20 mouse cellular contexts compared by ENCODE assay signal in genomic region chr9:105719367-105719766, GRCm38 (mm10).
A peak's percentile ranks its signal among the peaks of the same experiment; 100 is the strongest.
DNase-seq lines count a peak whose midpoint lies in the region; ATAC-seq lines count a peak whose summit lies in the region.
"Had no signal": no experiment of that assay in that cellular context is flagged by ENCODE, and none has a peak within 500 bp of the region (broad histone marks: within the 10 kb centered on the region; RNA-seq: fewer than 3 reads in every experiment).

No protein-coding gene starts in this region.

- no peaks in the 10 kb centered on the region for H3K36me3 ChIP-seq in limb, embryonic 11.5 days (ENCODE audit: control insufficient read depth, insufficient read depth, low read length)
- H3K36me3 ChIP-seq in limb, embryonic 10.5 days: no peaks in the 10 kb centered on the region
- H3K36me3 ChIP-seq in embryonic facial prominence, embryonic 11.5 days (replicated peaks; ENCODE audit: control insufficient read depth, insufficient read depth, low read depth, low read length): no peaks in the 10 kb centered on the region
- H3K36me3 ChIP-seq in embryonic facial prominence, embryonic 15.5 days: no peaks in the 10 kb centered on the region
- H3K36me3 ChIP-seq in limb, embryonic 15.5 days: no peaks in the 10 kb centered on the region
- H3K36me3 ChIP-seq: forebrain, embryonic 15.5 days; heart, embryonic 12.5 days had no signal

- no peak overlapping the region for H3K4me3 ChIP-seq in limb, embryonic 11.5 days (ENCODE audit: low read depth, low read length)
- H3K4me3 ChIP-seq in limb, embryonic 10.5 days: no peak overlapping the region
- no peak overlapping the region for H3K4me3 ChIP-seq in embryonic facial prominence, embryonic 11.5 days (ENCODE audit: low read depth, low read length)
- no peak overlapping the region for H3K4me3 ChIP-seq in embryonic facial prominence, embryonic 15.5 days (replicated peaks)
- no peak overlapping the region for H3K4me3 ChIP-seq in limb, embryonic 15.5 days
- H3K4me3 ChIP-seq: forebrain, embryonic 15.5 days; heart, embryonic 12.5 days had no signal

- peak; percentile 25 for DNase-seq in limb, embryonic 11.5 days (ENCODE audit: low spot score)
- no peak for DNase-seq in limb, embryonic 10.5 days (ENCODE audit: low spot score)
- DNase-seq in embryonic facial prominence, embryonic 11.5 days (ENCODE audit: low spot score): peak; percentile 80
- DNase-seq in T-cell, adult 2 months (ENCODE audit: low spot score): no peak
- DNase-seq in right cerebral cortex, adult 18-20 months: no peak
- no peak for DNase-seq in frontal cortex, postnatal 10 days (ENCODE audit: low spot score in 2 of 2)
- DNase-seq: adrenal gland, adult 8-10 months; adrenal gland, postnatal 36 days; cerebellum, adult 11 months; cerebellum, adult 8-10 months; cerebellum, postnatal 14 days; gastrocnemius, postnatal 14 days; heart, postnatal 36 days; kidney, adult 11 months; kidney, adult 9 months had no signal

- ATAC-seq in limb, embryonic 11.5 days (ENCODE audit: insufficient number of reproducible peaks, low FRiP score, low TSS enrichment, low read depth): no peak
- 0 out of 2 replicates have a peak, but pooled peaks have one; percentile 59 for ATAC-seq in embryonic facial prominence, embryonic 11.5 days (replicated peaks; ENCODE audit: insufficient number of reproducible peaks, low FRiP score, low TSS enrichment, low read depth)
- ATAC-seq in embryonic facial prominence, embryonic 15.5 days (ENCODE audit: insufficient number of reproducible peaks, low FRiP score, low TSS enrichment, low read depth): no peak; the same call in 1 of the 2 replicates
- no peak for ATAC-seq in limb, embryonic 15.5 days (ENCODE audit: insufficient number of reproducible peaks, low FRiP score, low TSS enrichment, low read depth)
- ATAC-seq: forebrain, embryonic 15.5 days; hindbrain, embryonic 16.5 days had no signal

- H3K9ac ChIP-seq in limb, embryonic 11.5 days (ENCODE audit: low read length): no peak overlapping the region
- no peak overlapping the region for H3K9ac ChIP-seq in embryonic facial prominence, embryonic 11.5 days (replicated peaks; ENCODE audit: low read length)
- no peak overlapping the region for H3K9ac ChIP-seq in embryonic facial prominence, embryonic 15.5 days
- H3K9ac ChIP-seq in limb, embryonic 15.5 days: no peak overlapping the region
- H3K9ac ChIP-seq: forebrain, embryonic 15.5 days; heart, embryonic 12.5 days had no signal

- H3K27me3 ChIP-seq in limb, embryonic 11.5 days (ENCODE audit: control insufficient read depth, insufficient read depth, low read length): no peaks in the 10 kb centered on the region
- no peaks in the 10 kb centered on the region for H3K27me3 ChIP-seq in limb, embryonic 10.5 days (ENCODE audit: low read depth, poor library complexity, severe bottlenecking)
- no peaks in the 10 kb centered on the region for H3K27me3 ChIP-seq in embryonic facial prominence, embryonic 11.5 days (ENCODE audit: control insufficient read depth, insufficient read depth, low read length)
- H3K27me3 ChIP-seq in embryonic facial prominence, embryonic 15.5 days: no peaks in the 10 kb centered on the region
- H3K27me3 ChIP-seq in limb, embryonic 15.5 days: no peaks in the 10 kb centered on the region
- H3K27me3 ChIP-seq: forebrain, embryonic 15.5 days; heart, embryonic 12.5 days had no signal

- H3K4me2 ChIP-seq in limb, embryonic 11.5 days (ENCODE audit: low read depth, severe bottlenecking): no peak overlapping the region
- H3K4me2 ChIP-seq in embryonic facial prominence, embryonic 11.5 days (ENCODE audit: low read depth, low read length): no peak overlapping the region
- H3K4me2 ChIP-seq in embryonic facial prominence, embryonic 15.5 days (replicated peaks): no peak overlapping the region
- no peak overlapping the region for H3K4me2 ChIP-seq in limb, embryonic 15.5 days
- H3K4me2 ChIP-seq: forebrain, embryonic 15.5 days; heart, embryonic 12.5 days had no signal

- H3K27ac ChIP-seq in limb, embryonic 11.5 days (replicated peaks; ENCODE audit: low read depth, low read length): no peak overlapping the region
- no peak overlapping the region for H3K27ac ChIP-seq in limb, embryonic 10.5 days
- H3K27ac ChIP-seq in embryonic facial prominence, embryonic 11.5 days (replicated peaks; ENCODE audit: low read depth, low read length): peak overlapping the region; percentile 47; the same call in 1 of the 2 replicates
- H3K27ac ChIP-seq in embryonic facial prominence, embryonic 15.5 days (replicated peaks): peak overlapping the region; percentile 55; the same call in 1 of the 2 replicates
- peak overlapping the region; percentile 40; the same call in 1 of the 2 replicates for H3K27ac ChIP-seq in limb, embryonic 15.5 days
- H3K27ac ChIP-seq: forebrain, embryonic 15.5 days had no signal

- 25% methylated on average over 7 of the region's 7 CpGs for WGBS in limb, embryonic 11.5 days
- WGBS in limb, embryonic 10.5 days: 40% methylated on average over 7 of the region's 7 CpGs
- WGBS in embryonic facial prominence, embryonic 11.5 days: 36% methylated on average over 7 of the region's 7 CpGs
- WGBS in embryonic facial prominence, embryonic 15.5 days: 37% methylated on average over 7 of the region's 7 CpGs
- 32% methylated on average over 7 of the region's 7 CpGs for WGBS in limb, embryonic 15.5 days

- no peaks in the 10 kb centered on the region for H3K9me3 ChIP-seq in limb, embryonic 11.5 days (ENCODE audit: control insufficient read depth, low read length)
- no peaks in the 10 kb centered on the region for H3K9me3 ChIP-seq in limb, embryonic 10.5 days (replicated peaks)
- no peaks in the 10 kb centered on the region for H3K9me3 ChIP-seq in embryonic facial prominence, embryonic 11.5 days (replicated peaks; ENCODE audit: control insufficient read depth, low read length)
- no peaks in the 10 kb centered on the region for H3K9me3 ChIP-seq in embryonic facial prominence, embryonic 15.5 days (replicated peaks)
- no peaks in the 10 kb centered on the region for H3K9me3 ChIP-seq in limb, embryonic 15.5 days
- H3K9me3 ChIP-seq: forebrain, embryonic 15.5 days; heart, embryonic 12.5 days had no signal

- H3K4me1 ChIP-seq in limb, embryonic 11.5 days (ENCODE audit: control insufficient read depth, insufficient read depth, low read length): no peaks in the 10 kb centered on the region
- H3K4me1 ChIP-seq in limb, embryonic 10.5 days: peaks cover 22% of the 10 kb centered on the region
- no peaks in the 10 kb centered on the region for H3K4me1 ChIP-seq in embryonic facial prominence, embryonic 11.5 days (ENCODE audit: control insufficient read depth, insufficient read depth, low read length)
- no peaks in the 10 kb centered on the region for H3K4me1 ChIP-seq in embryonic facial prominence, embryonic 15.5 days
- H3K4me1 ChIP-seq in limb, embryonic 15.5 days: 0 out of 2 replicates have a peak, but pooled peaks cover 2% of the 10 kb centered on the region

Comparison
In these comparisons a context has a peak if more than half of its experiments do, and no peak if none do; other contexts are left out.
1. DNase-seq: peak in limb, embryonic 11.5 days (single experiment) and embryonic facial prominence, embryonic 11.5 days (single experiment); none in limb, embryonic 10.5 days (single experiment), T-cell, adult 2 months (single experiment), right cerebral cortex, adult 18-20 months (single experiment) and frontal cortex, postnatal 10 days (0 of 2).
2. H3K27ac ChIP-seq: peak in embryonic facial prominence, embryonic 11.5 days (single experiment), embryonic facial prominence, embryonic 15.5 days (single experiment) and limb, embryonic 15.5 days (single experiment); none in limb, embryonic 11.5 days (single experiment) and limb, embryonic 10.5 days (single experiment).